In the genomic region with DNA sequence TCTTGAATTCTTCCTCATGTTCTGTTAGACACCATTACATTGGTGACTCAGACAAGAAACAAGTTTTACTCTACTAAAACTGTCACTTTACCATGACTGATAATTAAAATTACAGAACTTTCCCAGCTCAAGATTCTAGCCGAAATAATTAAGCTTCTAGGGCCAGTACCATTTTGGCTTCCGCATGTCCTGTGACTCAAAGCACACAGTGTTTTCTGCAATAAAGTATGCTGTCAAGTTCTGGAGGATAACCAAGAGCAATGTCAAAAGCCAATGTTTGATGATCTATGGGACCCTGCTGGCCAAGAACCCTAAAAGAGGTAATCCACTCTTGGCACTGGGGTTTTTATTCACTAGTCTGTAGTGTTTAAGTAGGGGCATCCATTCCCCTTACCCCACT, we compare ENCODE assay signal across 20 mouse cellular contexts. TPM values are rescaled to one million over a fixed set of nuclear protein-coding genes. Genes with fewer than 3 reads are reported as not detected.
"Had no signal": no experiment of that assay in that cellular context is flagged by ENCODE, and none has a peak within 500 bp of the region (broad histone marks: within the 10 kb centered on the region; RNA-seq: fewer than 3 reads in every experiment).

No protein-coding gene starts in this region.

- DNase-seq: kidney, postnatal 25 days; layer of hippocampus, adult 9-11 months; liver; lung, adult 18-20 months; lung, postnatal 10 days; lung, postnatal 4 days; midbrain, embryonic 14.5 days; right cerebral cortex, postnatal 25 days; thymus, adult 18-20 months; thymus, postnatal 36 days had no signal

RNA-seq across cellular contexts. Expression of a gene that starts 15.3 kb away (rescaled TPM):
- total RNA-seq: layer of hippocampus, adult 2 months; layer of hippocampus, postnatal 25 days; megakaryocyte progenitor cell, adult 5-6 weeks; megakaryocyte-erythroid progenitor cell, adult 5-6 weeks; midbrain, postnatal 0 days had no signal
- polyA plus RNA-seq: liver, embryonic 12.5 days; liver, embryonic 15.5 days; neural tube, embryonic 11.5 days; neural tube, embryonic 14.5 days; small intestine, adult 2 months had no signal
